Comparison of ENCODE assay signal across 19 mouse cellular contexts in genomic region chr3:49185555-49185954, GRCm38 (mm10).
DNase-seq lines count a peak whose midpoint lies in the region.
"Had no signal": no experiment of that assay in that cellular context is flagged by ENCODE, and none has a peak within 500 bp of the region (broad histone marks: within the 10 kb centered on the region; RNA-seq: fewer than 3 reads in every experiment).

No protein-coding gene starts in this region.

- intact Hi-C loops in left cerebral cortex, postnatal 4 days (cut with DNase I) = no loop called here

- peak; percentile 5 for DNase-seq in left cerebral cortex, postnatal 4 days
- no peak for DNase-seq in left cerebral cortex, adult 8-10 months (ENCODE audit: low spot score in 2 of 2)
- peak; percentile 75 for DNase-seq in cerebellum, adult 11-12 months
- DNase-seq in cerebellum, adult 9-11 months = peak; percentile 84
- no peak for DNase-seq in urinary bladder, postnatal 14 days (ENCODE audit: low spot score)
- DNase-seq in spleen, postnatal 14 days (ENCODE audit: low spot score in 2 of 2) = no peak
- DNase-seq in adrenal gland, adult (ENCODE audit: inconsistent age in 2 of 2, low spot score in 1 of 2) = no peak
- DNase-seq: adrenal gland, adult 8-10 months; B cell, adult 2 months; gastrocnemius, postnatal 14 days; heart, adult 11 months; kidney, adult 11 months; kidney, postnatal 14 days; liver; lung, adult 2 months; lung, postnatal 10 days; right cerebral cortex, postnatal 25 days; thymus, adult 18-20 months; thymus, postnatal 36 days had no signal

Comparison
In these comparisons a context has a peak if more than half of its experiments do, and no peak if none do; other contexts are left out.
1. DNase-seq: peak in left cerebral cortex, postnatal 4 days (single experiment), cerebellum, adult 11-12 months (single experiment) and cerebellum, adult 9-11 months (single experiment); none in left cerebral cortex, adult 8-10 months (0 of 2), urinary bladder, postnatal 14 days (single experiment), spleen, postnatal 14 days (0 of 2) and adrenal gland, adult (0 of 2).